Mouse (Mus musculus) CH12F3 (cell line): ENCODE results near the gene Ctrl.

Source experiments
- in situ Hi-C: fragments of 300-500 bp; cut with MboI; formaldehyde crosslinking; loops from 2 replicates; pipeline ENCODE4 v1.14.3; 2020; ENCODE audit warnings: low sequenced_read_pairs

Ctrl gene

DNA sequence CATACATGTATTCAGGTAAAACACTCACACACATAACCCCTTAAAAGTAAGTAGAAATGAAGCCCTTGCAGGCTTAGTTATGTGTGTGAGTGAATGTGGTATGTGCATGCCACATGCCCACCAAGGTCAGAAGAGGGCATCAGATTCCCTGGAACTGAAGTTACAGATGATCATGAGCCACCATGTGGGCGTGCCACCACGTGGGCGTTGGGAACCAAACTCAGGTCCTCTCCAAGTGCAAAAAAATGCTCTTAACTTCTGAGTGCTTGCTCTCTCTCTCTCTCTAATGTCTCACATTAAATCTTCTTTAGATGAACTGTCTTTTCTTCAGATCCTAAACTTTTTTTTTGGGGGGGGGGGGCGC lies 4.6 kb upstream of the Ctrl start, which contains the start of gene Psmb10:
Gene Psmb10 (minus strand): TSS at position 139 of the 364 bp plus-strand sequence.
- in situ Hi-C loops: no loop called here

DNA sequence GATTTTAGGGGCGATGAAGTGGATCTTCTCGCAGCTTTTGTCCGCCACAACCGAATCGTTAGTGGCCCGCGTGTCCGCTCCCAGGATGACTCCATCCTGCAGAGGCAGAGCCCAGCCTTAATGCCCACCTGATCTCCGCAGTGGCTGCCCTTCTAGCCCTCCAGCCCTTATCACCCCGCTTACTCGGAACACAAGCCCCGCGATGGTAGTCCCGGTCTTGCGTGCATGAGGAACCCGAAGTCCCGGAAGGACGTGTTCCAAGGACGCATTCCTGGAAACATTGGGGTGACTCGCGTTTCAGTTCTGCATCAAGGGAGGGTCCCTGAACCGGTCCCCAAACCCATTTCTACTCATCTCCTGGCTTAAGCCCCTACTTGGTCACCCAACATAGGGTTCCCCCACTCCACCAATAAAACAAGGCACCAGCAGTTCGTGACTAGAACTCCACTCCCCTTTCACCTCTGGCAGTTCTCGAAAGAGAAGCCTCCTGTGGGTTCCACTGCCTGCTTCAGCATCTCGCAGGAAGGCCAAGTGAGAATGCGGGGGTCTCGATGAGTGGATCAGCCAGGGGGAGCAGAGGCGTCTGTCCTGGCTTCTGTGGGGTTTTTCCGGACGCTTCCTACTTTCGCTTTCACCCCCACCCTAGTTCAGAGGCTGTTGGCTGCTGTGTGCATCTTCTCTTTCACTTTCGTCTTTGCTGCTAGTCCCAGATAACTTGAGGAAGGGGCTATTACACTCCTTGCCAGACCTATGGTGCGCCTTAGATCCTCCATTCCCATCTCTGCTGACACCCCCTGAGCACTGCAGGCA lies 4.0 kb upstream of the Ctrl start:
- in situ Hi-C loops: no loop called here

DNA sequence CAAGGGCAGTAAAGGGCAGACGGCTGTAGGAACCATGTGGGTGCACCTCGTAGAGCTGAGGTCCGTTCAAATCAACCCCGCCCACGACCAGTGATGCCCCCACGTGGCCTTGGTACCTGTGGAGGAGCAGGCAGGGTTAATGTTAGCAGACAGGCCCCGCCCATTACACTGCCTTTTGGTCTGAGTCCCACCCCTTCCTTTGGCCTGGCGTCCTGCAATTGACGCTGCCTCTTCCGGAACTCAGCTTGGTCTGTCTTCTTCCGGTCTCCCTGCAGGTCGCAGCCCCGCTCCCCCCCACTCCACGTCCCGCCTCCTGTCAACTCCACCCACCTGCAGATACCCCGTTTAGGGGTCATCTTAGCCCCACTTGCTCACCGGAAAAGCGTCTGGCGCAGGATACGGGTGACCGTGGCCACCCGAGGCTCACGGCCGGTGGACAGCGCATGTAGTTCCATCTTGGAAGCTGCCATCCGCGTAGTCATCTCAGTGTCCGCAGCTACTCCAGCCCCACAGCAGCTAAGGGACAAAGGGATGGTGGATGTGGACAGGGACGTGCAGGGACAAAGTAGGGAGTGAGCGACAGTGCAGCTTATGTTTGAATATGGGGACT lies 3.3 kb upstream of the Ctrl start:
- in situ Hi-C loops: no loop called here

DNA sequence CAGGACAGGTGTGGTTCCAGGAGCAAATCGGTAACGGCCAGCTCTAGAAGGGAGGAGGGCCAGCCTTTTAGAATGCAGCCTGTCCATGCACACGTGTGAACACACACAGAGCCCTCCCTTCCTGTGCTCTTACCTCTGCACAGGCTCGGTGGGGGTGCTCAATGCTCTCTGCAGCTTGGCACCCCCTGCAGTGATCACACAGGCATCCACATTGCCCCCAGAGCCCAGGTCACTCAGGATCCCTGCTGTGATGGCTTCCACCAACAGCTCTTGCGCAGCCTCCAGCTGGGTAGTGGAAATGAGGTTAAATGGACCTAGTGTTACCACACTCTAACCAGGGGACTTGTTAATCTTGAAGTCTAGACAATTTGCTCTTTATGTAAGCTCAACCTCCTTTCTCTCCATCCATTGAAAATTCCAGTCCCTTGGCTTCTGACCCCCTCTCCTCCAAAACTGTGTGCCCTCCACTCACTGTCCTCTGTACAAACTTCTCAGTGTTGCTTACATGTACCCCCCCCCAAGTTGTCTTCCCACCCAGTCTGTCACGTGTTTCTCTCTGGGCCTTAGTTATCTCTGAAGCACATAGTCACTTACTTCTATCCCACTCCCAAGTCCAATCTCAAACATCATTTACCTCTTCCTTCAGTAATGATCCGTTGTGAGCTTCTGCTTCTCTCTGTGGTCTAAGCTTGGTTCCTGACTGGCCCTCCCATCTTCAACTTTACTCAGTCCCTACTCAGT lies 2.4 kb upstream of the Ctrl start:
- in situ Hi-C loops: no loop called here

- in situ Hi-C loops: no loop called here
Measured at GRCm38 (mm10) chr8:105935105-105935504, 1.4 kb upstream of the Ctrl start.

DNA sequence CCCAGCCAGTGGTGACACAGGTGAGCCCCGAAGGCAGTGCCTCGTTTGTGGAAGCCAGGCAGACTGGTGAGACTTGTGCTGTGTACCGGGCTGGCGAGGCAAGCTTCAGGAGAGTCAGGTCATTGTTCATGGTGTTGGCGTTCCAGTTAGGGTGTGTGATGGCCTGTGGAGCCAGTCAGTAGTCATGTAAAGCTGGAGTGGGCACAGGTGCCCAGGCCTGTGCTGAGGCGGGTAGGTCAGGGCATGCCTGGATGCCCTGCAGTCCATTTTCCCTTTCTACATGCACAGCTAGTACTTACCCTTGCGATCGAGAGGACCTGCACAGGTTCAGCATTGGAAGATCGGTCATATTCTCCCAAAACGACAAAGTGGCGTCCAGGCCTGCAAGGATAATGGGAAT lies 1.1 kb downstream of the Ctrl start:
- in situ Hi-C loops: no loop called here

DNA sequence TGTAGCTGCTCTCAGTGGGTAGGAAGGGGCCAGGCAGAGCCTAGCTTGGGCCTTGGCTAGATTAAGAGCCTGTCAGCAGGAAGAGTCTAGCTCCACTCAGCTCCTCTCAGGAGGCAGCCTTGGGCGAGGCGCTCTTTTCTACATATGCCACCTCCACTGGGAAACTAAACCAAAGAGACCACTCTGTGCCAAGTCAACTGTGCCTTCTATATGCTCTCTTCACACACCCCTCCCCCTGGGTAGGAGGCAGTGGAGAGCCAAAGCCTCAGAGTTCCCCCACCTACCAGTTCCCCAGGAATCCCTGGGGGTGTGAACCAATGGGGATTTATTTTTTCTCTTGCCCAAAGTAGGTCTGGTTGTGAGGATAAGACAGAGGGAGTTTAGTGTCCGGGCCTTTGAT lies 2.4 kb downstream of the Ctrl start:
- in situ Hi-C loops: no loop called here

GRCm38 (mm10) chr8:105930602-105931001 lies 3.1 kb downstream of the Ctrl start:
- in situ Hi-C loops: no loop called here

GRCm38 (mm10) chr8:105925123-105925522 lies 8.5 kb downstream of the Ctrl start:
- in situ Hi-C loops: no loop called here

DNA sequence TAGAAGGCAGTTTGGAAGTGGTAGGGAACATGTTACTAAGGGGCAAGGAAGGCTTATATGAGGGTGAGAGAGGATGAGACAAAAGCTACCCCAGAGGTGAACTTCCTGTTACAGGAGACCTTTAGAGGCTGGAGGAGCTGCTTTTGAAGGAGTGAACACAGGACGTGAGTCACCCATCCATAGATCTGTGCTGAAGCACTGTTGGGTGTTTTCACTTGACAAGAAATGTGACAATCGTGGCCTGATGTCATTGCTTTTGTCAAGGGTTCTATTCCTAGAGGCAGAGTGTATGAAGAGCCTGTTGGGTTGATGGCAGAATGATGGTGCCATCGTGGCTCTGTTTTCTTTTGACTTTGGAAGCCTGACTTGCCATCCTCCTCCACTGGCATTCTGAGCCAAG lies 14.3 kb downstream of the Ctrl start:
- in situ Hi-C loops: no loop called here

DNA sequence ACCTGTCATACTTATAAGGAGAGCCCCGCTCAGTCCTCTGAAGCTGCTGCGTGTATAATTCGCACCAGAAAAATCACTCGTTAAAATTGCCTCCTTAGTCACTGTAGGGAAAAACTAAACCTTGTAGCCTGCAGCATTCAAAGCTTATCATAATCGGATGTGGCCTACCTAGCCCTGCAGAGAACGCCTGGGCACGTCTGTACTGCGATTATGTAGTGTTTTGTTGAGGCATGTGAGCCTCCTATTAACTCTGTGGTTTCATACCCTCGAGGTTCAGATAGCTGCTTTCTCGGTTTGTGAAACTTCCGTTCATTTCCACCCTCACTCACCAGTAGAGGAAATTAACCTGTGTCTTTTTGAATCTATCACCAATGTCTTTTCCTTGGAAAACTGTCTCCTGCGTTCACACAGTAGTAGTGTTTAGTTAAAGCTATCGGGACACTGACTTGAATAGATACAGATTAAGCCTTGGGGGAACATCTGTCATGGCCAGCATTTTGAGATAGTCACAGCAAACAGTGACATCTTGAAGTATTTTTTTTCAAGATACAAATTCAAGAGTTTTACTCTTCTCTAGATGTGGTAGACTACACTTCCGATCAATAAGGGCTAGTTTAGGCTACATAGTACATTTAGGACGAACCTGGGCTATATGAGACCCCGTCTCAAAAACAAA lies 32.6 kb downstream of the Ctrl start:
- in situ Hi-C loops: no loop called here

GRCm38 (mm10) chr8:105900180-105900940 lies 33.3 kb downstream of the Ctrl start, which contains the start of gene Pskh1:
TSS of gene Pskh1 (plus strand) at chr8:105900441.
- in situ Hi-C loops: no loop called here

DNA sequence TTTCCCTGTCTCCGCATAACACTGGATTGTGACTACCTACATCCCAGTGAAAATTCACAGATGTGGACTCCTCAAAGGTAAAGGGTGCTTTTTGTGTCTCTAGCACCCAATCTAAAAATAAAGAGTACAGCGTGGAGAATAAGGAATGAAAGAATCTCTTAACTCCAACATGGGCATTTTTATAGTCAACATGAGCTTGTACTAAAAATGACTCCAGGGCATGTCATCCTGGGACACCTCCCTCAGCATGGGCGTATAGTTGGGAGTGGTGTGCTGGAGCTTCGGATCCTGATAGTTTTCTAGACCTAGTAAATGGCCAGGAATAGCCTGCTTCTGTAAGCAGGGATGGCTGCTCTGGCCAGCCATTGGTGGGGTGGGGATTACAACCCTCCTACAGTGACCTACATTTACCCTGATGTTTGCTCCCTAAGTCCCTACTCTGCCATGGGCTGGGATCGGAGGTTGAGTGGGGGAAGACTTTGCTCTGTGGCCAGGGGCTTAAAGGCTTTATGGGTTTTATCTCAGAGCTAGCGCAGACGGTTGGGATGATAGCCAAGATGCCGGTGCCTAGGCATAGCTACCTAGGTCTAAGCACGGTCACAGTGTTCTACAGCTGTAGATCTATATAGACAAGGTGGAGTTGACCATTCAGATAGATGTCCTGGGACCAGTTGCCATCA lies 35.7 kb downstream of the Ctrl start:
- in situ Hi-C loops: no loop called here

DNA sequence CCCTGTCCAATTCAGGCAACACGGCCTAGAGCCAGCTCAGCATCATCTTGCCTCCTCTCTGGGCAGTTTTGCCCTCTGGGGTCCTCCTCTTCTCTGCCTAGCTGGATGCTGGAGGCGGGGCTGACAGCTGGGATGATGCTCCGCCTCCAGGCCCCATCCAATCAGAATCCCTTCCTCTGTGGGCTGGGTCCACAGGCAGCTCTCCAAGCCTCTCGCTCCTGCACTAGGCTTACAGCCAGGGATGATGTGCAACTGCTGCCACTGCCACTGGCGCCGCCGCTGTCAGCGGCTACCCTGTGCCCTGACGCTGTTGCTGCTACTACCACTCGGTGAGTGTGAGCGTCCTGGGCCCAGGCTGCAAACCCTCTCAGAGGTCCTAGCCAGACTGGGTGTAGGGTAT lies 40.3 kb downstream of the Ctrl start, which contains the start of gene Nrn1l:
Gene Nrn1l (plus strand): TSS at position 229 of the 400 bp plus-strand sequence.
- in situ Hi-C loops: no loop called here

GRCm38 (mm10) chr8:105892432-105892831 lies 41.2 kb downstream of the Ctrl start:
- in situ Hi-C loops: no loop called here

DNA sequence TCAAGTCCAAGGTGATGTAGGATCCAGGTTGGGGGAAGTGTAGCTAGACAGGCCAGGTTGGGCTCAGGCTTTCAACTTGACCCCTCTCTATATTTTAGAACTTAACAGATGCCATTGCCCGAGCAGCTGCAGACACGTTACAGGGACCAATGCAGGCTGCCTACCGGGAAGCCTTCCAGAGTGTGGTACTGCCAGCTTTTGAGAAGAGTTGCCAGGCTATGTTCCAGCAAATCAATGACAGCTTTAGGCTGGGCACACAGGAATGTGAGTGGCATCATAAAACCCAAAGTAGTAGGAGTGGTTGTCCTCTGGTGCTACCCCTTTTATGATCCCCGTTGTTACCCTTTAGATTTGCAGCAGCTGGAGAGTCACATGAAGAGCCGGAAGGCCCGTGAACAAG lies 42.8 kb downstream of the Ctrl start:
- in situ Hi-C loops: no loop called here

DNA sequence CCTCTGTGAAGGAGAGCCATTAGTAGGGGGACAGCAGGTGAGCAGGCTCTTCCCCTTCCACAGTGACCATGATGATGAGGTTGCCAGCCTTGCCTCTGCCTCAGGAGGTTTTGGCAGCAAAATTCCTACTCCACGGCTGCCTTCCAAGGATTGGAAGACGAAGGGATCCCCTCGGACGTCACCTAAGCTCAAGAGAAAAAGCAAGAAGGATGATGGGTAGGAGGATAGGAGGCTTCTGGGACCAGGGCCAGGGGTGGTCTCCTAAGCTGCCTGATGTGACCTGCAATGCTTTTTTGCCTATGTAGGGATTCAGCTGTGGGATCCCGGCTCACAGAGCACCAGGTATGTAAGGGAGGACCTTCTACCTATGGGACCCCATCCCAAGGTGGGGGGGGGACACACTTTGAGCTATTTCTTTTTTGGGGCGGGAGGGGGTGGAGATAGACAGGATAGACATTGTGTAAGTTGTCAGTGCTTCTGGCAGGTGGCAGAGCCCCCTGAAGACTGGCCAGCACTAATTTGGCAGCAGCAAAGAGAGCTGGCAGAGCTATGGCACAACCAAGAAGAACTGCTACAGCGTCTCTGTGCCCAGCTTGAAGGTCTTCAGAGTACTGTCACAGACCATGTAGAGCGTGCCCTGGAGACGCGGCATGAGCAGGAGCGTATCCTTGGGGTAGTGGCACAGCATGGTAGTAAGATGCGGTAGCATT lies 43.8 kb downstream of the Ctrl start:
- in situ Hi-C loops: no loop called here
